Mouse (Mus musculus) brain, embryonic 14.5 days (tissue): ENCODE measurements around the gene Lor. TPM values are rescaled to one million over a fixed set of nuclear protein-coding genes. Genes with fewer than 3 reads are reported as not detected.

Experiments used
- DNase-seq: peaks from one replicate; pipeline ENCODE4 v3.0.0-alpha.2; 2011; ENCODE audit warnings: low read depth
- CTCF ChIP-seq: fragments of 200-500 bp; IDR thresholded peaks from 2 replicates; pipeline ENCODE4 v1.5.1; 2012; ENCODE audit warnings: inconsistent platforms, mild to moderate bottlenecking, moderate library complexity, borderline replicate concordance; ENCODE audit not compliant: insufficient read depth, insufficient read length; ENCODE audit errors: extremely low read depth
- POLR2A ChIP-seq: fragments of 200-500 bp; IDR thresholded peaks from 2 replicates; pipeline ENCODE4 v1.6.1; 2012; ENCODE audit warnings: mild to moderate bottlenecking, inconsistent platforms, borderline replicate concordance; ENCODE audit not compliant: poor library complexity, insufficient read depth, insufficient read length, severe bottlenecking; ENCODE audit errors: extremely low read depth
- polyA plus RNA-seq: library from polyadenylated mRNA; depleted of rRNA; stranded (reverse); fragments of >200 nt; gene quantifications from 2 replicates; pipeline ENCODE4 v1.2.3, GENCODE M21; 2012; rRNA removed

Gene Lor
- 5.8 and 7.6 TPM in 2 replicates for polyA plus RNA-seq

DNA sequence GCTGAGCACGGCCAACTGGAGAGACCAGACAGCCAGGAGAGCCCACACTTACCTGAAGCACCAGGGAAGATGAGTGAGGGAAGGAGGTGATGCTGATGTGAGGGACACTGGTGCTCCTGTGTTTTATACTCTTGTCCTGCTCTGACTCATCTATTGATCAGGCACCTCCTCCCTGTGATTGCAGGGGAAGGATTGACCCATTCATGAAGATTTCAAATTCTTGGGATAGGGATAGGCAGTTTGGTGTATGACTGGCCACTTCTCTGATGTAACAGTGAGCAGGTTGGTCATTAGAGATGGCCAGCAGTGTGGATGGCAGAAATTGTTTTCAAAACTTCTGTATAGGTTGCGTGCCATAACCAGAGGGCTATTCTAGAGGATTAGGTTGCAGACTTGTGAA, at the start of gene Lor:
Lor (minus strand) TSS at position 101 of the 400 bp plus-strand sequence.
- DNase-seq, result no peak
- no peak for TF ChIP-seq POLR2A

DNA sequence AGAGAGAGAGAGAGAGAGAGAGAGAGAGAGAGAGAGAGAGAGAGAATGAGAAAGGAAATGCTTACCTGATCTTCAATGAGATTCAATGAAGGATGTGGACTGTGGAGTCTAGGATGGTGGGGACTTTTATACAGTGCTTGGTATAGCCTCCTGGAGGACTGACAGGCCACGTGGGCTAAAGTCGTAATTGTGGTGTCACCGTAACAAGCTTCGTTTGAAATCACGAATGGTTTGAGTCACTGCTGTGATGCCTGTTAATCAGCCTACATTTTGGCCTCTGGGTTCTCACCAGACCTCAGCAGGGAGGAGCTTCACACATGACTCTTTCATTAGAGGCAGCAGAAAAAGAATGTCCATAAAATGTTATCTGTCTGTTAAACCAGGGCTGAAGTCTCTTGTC, 40.9 kb upstream of the Lor start, which contains the start of gene Prr9:
Prr9 (minus strand) TSS at position 101 of the 400 bp plus-strand sequence.
- no peak for TF ChIP-seq POLR2A
- no peak for TF ChIP-seq CTCF
- no peak for DNase-seq

DNA sequence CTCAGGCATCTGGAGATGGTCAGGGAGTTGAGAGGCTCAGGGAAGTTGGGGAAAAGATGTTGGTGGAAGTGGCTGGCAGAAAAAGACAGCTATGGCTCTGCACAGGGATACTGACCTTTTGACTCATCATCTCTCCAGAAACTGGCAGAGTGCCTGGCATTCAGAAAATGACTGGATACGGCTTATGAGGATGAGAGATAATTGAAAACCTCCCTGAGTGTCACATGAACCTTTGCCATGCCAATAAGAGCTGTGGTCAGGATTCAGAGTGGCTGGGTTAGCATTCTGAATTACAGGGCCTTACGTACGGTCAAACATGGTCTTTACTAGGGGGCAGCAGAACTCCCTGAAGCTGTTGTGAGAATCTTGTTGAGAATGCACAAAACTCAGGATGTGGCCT, 38.0 kb upstream of the Lor start:
- TF ChIP-seq CTCF, result no peak
- TF ChIP-seq POLR2A, result no peak
- no peak for DNase-seq

DNA sequence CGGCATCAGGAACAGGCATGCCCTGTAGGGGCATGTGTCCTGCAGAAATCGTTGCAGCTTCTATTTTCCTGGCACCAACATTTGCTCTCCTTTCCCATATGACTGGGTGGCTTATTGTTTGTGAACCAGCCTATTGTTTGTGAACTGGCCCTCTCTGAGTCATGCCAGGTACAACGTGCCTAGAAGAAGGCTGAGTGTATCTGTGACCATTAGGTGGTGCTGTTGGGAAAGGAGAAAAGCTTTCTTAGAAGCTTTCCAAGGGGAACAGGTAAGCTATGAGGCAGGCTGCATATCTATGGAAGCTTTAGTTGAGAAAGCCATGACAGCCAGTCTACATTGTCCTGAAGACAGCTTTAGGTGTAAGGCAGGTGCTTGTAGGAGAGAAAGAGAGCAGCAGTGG, 35.0 kb upstream of the Lor start:
- no peak for TF ChIP-seq POLR2A
- TF ChIP-seq CTCF, result peak; percentile 46; the same call in 1 of the 2 replicates
- DNase-seq, result peak; percentile 63

DNA sequence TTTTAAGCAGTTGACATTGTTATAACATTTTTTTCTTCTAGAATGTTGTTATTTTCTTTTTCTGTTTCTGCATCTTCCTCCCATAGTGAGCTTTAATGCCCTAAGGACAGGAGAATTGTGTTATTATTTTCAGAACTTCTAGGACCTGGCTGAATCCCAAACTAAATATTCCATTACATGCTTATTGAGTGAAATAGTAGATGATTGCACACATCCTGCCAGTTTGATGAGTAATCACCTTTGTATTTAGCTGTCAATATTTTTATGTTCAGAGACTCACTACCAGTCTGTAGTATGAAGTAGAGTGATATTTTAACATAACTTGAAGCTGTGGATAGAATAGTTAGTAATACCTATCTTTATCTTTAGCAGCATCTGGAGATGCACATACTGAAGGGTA, 28.6 kb upstream of the Lor start:
- DNase-seq, result no peak
- no peak for TF ChIP-seq CTCF
- no peak for TF ChIP-seq POLR2A

DNA sequence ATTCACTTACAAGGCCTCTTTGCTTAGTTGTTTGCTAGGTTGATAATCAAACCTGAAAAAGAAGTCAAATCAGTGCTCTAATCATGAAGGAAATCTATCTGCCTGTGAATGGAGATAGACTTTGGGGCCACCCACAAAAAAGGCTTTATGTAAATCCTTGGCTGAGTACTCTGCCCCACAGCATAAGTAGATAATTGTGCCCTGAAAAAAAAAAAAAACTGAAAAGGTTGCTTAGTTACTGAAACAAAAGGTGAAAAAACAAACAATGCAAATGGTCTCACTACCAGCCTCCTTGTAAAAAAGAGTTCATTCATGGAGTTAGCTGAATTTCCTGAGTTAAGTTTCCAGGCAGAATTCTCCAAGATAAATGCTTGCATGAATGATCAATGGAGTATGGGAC, 27.8 kb upstream of the Lor start:
- no peak for TF ChIP-seq CTCF
- TF ChIP-seq POLR2A, result no peak
- DNase-seq, result peak; percentile 71

DNA sequence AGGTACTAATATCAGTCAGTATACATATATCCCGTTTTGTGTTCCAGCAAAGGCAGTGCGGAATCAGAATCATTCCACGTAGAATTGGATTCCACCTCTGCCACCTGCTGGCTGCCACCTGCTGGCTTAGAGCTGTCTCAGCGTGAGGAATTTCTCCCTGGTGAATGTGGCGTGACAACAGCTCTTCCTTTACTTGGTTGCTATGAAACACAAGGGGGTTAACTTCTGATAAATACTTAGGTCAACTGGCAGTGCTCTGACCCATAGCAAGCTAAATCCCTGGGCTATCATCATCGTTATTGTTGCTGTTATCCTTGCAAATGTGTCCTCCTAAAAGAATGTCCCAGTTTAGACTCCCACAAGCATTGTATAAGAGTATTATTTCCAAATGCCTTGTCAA, 23.6 kb upstream of the Lor start:
- TF ChIP-seq CTCF (peak; percentile 62; the same call in 1 of the 2 replicates), POLR2A (no peak)
- DNase-seq, result peak; percentile 53

DNA sequence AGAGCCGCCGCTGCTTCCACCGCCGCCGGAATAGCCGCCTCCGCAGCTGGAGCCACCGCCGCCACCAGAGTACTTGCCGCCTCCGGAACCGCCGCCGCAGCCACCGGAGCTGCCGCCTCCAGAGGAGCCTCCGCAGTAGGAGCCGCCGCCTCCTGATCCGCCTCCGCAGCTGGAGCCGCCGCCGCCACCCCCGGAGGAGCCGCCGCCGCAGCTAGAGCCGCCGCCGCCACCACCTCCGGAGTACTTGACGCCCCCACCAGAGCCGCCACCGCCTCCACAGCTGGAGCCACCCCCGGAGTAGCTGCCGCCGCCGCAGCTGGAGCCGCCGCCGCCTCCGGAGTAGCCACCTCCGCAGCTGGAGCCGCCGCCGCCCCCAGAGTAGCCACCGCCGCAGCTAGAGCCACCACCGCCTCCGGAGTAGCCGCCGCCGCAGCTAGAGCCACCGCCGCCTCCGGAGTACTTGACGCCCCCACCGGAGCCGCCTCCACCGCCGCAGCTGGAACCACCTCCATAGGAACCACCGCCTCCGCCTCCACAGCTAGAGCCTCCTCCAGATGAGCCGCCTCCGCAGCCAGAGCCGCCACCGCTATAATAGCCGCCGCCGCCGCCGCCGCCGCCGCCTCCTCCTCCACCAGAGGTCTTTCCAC, 1.5 kb downstream of the Lor start:
- DNase-seq, result peak; percentile 76
- TF ChIP-seq CTCF (no peak), POLR2A (0 out of 2 replicates have a peak, but pooled peaks have one; percentile 0)

DNA sequence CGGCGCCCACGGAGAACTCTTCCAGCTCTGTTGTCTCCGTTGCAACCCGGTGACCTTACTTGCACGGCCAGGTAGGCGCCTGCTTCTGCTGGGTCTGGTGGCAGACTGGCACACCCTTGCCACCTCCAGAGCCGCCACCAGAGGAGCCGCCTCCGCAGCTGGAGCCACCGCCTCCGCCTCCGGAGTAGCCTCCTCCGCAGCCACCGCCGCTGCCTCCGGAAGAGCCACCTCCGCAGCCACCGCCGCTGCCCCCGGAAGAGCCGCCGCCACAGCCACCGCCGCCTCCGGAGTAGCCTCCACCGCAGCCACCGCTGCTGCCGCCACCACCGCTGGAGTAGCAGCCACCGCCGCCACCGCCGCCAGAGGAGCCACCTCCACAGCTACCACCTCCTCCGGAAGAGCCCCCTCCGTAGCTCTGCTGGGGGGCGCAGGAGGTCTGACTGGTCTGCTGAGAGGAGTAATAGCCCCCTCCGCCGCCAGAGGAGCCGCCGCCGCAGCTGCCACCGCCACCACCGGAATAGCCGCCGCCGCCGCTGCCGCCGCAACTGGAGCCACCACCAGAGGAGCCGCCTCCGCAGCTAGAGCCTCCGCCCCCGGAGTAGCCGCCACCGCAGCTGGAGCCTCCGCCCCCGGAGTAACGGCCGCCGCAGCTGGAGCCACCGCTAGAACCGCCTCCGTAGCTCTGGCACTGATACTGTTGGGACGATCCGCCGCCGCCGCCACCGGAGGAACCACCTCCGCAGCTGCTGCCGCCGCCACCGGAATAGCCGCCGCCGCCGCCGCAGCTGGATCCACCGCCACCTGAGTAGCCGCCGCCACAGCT, 2.3 kb downstream of the Lor start:
- no peak for TF ChIP-seq CTCF
- 0 out of 2 replicates have a peak, but pooled peaks have one; percentile 8 for TF ChIP-seq POLR2A
- peak; percentile 86 for DNase-seq

DNA sequence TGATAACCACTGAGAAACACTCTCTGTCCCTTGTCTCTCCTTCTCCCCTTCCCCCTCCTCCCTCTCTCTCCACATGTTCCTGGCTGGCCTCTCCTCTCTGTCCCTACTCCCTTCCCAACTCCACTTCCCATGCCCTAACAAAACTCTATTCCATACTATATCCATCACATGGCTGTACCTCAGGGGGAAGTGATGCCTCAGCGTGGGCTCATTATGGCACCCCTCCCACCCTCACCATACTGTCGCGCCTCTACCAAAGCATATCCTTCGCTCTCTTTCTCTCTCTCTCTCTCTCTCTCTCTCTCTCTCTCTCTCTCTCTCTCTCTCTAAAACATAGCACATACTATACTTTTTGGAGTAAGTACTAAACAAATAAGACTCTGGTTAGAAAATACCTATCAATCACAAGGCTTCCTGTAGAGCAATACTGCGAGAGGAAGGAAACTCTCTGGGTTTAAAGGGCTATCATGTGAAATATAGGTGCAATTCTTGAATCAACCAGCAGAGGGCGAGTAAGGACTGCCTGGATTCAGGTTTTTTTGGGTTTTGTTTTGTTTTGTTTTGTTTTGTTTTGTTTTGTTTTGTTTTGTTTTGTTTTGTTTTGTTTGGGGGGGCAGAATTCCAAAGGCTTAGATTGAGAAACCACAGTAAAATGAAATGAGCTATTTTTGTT, 32.4 kb downstream of the Lor start:
- TF ChIP-seq CTCF (peak; percentile 45; the same call in 1 of the 2 replicates), POLR2A (no peak)
- DNase-seq, result peak; percentile 51

DNA sequence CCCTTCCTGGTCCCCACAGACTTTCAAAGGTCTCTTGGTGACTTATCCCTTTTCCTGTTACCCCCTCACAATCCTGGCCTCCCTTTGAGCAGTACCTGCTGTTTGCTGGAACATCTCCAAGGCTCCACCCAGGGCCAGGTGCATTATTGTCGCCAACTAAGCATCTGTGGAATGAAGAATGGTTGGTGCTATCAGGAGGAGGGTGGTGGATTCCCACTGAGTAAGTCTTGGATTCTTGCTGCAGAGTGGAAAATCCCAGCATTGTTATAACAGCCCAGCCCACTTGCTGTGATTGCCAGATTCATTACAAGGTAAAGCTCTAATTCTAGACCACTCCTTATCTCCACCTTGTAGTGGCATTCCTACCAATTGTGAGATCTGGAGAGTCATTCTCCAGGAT, 49.0 kb downstream of the Lor start:
- no peak for TF ChIP-seq CTCF
- no peak for TF ChIP-seq POLR2A
- no peak for DNase-seq
